Mouse (Mus musculus): ENCODE measurements around the gene Maf.

Gene Maf

GRCm38 (mm10) chr8:115705591-115706110 is 1.9 kb downstream of the Maf start:
- DNase-seq (ENCODE audit: low spot score): no peak

- DNase-seq (ENCODE audit: low spot score): no peak
These were observed 4.5 kb downstream of the Maf start for GRCm38 (mm10) chr8:115703056-115703455.

- no peak for DNase-seq (ENCODE audit: low spot score)
These were observed 6.6 kb downstream of the Maf start for GRCm38 (mm10) chr8:115701001-115701400.

GRCm38 (mm10) chr8:115699151-115699550 is 8.4 kb downstream of the Maf start:
- no peak for DNase-seq (ENCODE audit: low spot score)

- DNase-seq (ENCODE audit: low spot score): no peak
These were observed 10.2 kb downstream of the Maf start for GRCm38 (mm10) chr8:115697410-115697809.

GRCm38 (mm10) chr8:115696661-115697060 is 10.9 kb downstream of the Maf start:
- DNase-seq (ENCODE audit: low spot score): no peak

- DNase-seq (ENCODE audit: low spot score): no peak
These were observed 20.2 kb downstream of the Maf start for GRCm38 (mm10) chr8:115687349-115687748.

- DNase-seq (ENCODE audit: low spot score): no peak
These were observed 24.3 kb downstream of the Maf start for GRCm38 (mm10) chr8:115683309-115683708.

- DNase-seq (ENCODE audit: low spot score): no peak
These were observed 28.1 kb downstream of the Maf start for GRCm38 (mm10) chr8:115679539-115679938.

GRCm38 (mm10) chr8:115664866-115665265 is 42.7 kb downstream of the Maf start:
- DNase-seq (ENCODE audit: low spot score): no peak

- DNase-seq (ENCODE audit: low spot score): no peak
These were observed 57.5 kb downstream of the Maf start for GRCm38 (mm10) chr8:115650110-115650521.

- DNase-seq (ENCODE audit: low spot score): no peak
These were observed 62.5 kb downstream of the Maf start for GRCm38 (mm10) chr8:115645139-115645538.

GRCm38 (mm10) chr8:115641936-115642335 is 65.7 kb downstream of the Maf start:
- DNase-seq (ENCODE audit: low spot score): no peak

GRCm38 (mm10) chr8:115639951-115640350 is 67.6 kb downstream of the Maf start:
- no peak for DNase-seq (ENCODE audit: low spot score)

GRCm38 (mm10) chr8:115636751-115637150 is 70.8 kb downstream of the Maf start:
- no peak for DNase-seq (ENCODE audit: low spot score)
